Mouse (Mus musculus): ENCODE results near the gene Cldn20.

Gene Cldn20

GRCm38 (mm10) chr17:3532254-3532653, at the start of gene Cldn20:
TSS of gene Cldn20 (plus strand) at chr17:3532554.
- in situ Hi-C loops (cut with MboI, MseI) = no loop called here

- in situ Hi-C loops (cut with MboI, MseI) = no loop called here
Measured at GRCm38 (mm10) chr17:3483091-3483490, 49.3 kb upstream of the Cldn20 start.

DNA sequence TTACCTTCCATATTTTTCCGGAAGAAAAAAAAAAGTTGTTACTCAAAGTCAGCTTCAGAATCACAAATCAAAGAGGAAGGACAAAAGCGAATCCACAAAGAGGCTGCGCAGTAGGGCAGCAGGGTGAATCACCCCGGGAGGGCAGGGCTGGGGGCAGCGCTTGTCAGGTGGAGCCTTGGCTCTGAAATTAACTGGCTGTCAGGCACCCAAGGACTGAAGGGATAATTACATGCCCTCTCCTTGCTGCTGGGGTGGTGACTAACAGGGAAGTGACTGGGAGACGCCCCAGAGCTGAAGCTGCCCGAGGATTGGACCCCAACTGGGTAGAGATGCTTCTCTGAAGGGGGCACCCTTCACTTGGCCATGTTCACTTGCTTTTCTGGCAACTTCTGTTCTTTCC, 46.5 kb upstream of the Cldn20 start:
- in situ Hi-C loops (cut with MboI, MseI) = no loop called here

DNA sequence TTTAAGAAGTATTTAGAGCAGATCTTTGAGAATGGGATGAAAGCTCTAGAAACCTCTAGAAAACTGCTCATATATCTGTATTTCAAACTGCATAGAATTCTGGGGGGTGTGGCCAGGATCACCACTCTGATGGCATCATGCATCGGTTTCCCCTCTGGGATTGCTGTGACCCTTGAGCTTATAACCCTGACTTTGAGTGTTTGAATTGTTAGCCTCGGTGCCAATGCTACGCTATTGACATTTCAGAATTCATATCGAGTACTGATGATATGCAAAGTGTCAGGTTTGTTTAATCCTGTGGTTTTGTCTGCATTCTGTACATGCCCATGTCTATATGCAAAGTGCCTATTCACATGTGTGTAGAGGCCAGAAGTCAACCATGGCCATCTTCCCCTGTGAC, 45.1 kb upstream of the Cldn20 start:
- in situ Hi-C loops (cut with MboI, MseI) = no loop called here

GRCm38 (mm10) chr17:3487721-3488601, 44.4 kb upstream of the Cldn20 start:
- in situ Hi-C loops (cut with MboI, MseI) = no loop called here

GRCm38 (mm10) chr17:3490216-3490895, 42.0 kb upstream of the Cldn20 start:
- in situ Hi-C loops (cut with MboI, MseI) = no loop called here

- in situ Hi-C loops (cut with MboI, MseI) = no loop called here
Measured at GRCm38 (mm10) chr17:3491065-3491464, 41.3 kb upstream of the Cldn20 start.

GRCm38 (mm10) chr17:3491667-3492066, 40.7 kb upstream of the Cldn20 start:
- in situ Hi-C loops (cut with MboI, MseI) = no loop called here

- in situ Hi-C loops (cut with MboI, MseI) = no loop called here
Measured at GRCm38 (mm10) chr17:3495576-3495975, 36.8 kb upstream of the Cldn20 start.

DNA sequence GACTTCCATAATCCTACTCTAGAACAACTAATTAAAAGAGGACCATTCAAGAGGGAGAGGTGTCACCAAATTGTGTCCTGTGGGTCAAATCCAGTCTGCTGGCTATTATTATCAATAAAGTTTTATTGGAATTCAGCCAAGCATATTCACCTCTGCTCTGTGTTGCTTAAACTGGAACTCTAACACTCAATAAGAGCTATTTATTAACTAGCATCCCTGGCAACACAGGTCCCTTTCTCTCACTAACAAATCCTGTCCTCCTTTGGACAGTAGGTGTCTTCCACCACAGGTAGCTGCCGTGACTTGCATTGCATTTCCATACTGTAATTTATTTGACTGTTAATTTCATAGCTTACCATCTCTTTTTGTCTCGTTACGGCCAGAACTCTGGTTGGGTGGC, 36.3 kb upstream of the Cldn20 start:
- in situ Hi-C loops (cut with MboI, MseI) = no loop called here

DNA sequence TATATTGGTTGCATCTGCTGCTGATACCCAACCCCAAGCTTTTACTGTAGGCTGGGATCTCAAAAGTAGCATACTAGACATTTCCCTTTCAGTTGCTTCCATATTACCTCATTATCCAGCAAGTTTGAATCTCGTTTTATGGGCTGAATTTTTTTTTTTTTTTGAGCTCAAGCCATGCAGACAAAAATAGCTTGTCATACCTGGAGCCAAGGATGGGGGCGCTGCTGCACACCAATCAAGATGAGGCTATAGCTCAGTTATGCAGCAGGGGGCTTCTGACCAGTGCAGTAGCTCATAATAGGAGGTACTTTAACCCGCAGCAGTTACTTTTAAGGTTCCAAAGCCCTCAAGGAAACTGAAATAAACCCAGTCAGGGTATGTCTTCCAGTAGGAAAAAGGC, 34.3 kb upstream of the Cldn20 start:
- in situ Hi-C loops (cut with MboI, MseI) = no loop called here

DNA sequence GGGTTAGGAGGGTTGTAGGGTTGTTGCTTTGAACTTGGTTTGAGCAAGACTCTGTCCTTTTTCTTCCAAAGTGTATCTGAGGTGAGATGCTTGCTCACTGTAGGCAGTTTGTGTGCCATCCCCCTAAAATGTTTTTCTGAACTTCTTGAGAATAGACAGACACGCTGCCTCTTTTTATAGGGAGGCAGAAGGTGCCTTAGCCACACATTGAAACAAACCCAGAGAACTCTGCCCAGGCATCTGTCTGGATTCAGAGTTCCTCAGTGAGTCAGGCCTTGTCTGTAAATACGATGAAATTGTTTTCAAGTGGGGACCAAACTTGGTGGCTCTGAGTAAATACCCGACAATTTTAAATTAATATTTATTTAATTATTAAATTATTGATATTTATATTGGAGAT, 33.8 kb upstream of the Cldn20 start:
- in situ Hi-C loops (cut with MboI, MseI) = no loop called here

DNA sequence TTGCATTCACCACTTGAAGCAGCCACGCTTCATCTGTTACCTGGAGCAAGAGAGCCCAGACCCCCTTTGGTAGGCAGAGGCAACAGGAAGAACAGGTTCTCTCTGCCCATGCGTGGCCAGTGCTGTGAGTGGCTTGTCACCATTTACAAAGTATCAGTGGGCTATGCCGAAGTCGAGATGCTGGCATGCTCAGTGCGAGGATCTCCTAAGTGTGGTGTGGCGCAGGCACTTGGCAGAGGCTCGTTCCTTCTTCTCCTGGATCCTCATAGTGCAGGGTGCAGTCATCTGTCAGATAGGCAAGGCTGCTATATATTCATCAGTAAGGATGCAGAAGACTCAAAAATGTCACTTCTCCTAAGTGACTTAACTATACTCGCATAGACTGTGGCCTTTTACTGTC, 32.9 kb upstream of the Cldn20 start:
- in situ Hi-C loops (cut with MboI, MseI) = no loop called here

- in situ Hi-C loops (cut with MboI, MseI) = no loop called here
Measured at GRCm38 (mm10) chr17:3500076-3500475, 32.3 kb upstream of the Cldn20 start.

GRCm38 (mm10) chr17:3500936-3501335, 31.4 kb upstream of the Cldn20 start:
- in situ Hi-C loops (cut with MboI, MseI) = no loop called here

GRCm38 (mm10) chr17:3505711-3506110, 26.6 kb upstream of the Cldn20 start:
- in situ Hi-C loops (cut with MboI, MseI) = no loop called here

DNA sequence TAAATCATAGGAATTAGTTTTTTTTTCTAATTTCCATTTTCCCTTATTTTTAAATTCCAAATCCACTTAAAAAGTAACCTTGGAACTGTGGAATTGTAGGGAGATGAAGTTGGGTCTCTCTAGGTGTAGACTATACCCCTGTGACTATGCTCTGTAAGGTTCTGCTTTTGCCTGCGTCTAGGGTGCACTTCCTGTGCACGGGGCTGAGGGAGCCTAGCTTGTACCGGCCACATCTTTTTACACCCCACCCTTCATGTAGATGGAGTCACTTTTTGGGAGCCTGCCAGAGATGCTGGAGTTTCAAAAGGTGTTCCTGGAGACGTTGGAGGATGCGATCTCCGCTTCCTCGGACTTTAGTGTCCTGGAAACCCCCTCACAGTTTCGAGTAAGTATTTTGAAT, 25.8 kb upstream of the Cldn20 start:
- in situ Hi-C loops (cut with MboI, MseI) = no loop called here

- in situ Hi-C loops (cut with MboI, MseI) = no loop called here
Measured at GRCm38 (mm10) chr17:3509841-3510240, 22.5 kb upstream of the Cldn20 start.

DNA sequence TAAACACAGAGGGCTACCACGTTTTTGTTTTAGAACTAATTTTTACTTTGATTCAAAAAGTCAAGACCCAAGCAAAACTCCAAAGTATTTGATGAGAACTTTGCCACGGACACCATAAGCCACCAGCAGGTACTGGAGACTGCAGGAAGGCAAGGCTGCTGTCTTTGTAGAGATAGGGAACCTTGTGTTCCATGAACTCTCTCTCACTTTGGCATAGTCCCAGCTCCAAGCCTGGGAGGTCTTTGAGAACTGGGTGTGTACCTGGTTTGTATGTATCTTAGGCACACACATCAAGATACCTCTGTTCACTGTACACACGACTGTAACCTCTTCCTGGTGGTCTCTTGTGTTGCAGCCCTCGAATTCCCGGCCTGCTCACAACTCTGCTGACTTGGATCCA, 18.0 kb upstream of the Cldn20 start:
- in situ Hi-C loops (cut with MboI, MseI) = no loop called here

DNA sequence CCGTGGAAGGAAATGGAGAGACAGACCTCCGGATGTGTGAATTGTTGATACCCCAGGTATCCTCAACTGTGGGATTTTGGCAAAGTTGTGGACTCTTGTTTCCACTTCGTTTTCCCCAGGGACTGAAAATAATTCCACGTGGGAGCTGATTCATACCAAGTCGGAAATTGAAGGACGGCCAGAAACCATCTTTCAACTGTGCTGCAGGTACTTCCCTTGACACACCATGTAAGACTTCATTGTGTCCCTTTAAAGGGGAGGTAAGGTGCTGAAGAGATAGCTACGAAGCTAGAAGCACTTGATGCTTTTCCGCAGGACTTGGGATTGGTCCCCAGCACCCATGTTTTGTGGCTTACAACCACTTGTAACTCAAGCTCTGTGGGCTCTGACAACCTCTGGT, 16.5 kb upstream of the Cldn20 start:
- in situ Hi-C loops (cut with MboI, MseI) = no loop called here

DNA sequence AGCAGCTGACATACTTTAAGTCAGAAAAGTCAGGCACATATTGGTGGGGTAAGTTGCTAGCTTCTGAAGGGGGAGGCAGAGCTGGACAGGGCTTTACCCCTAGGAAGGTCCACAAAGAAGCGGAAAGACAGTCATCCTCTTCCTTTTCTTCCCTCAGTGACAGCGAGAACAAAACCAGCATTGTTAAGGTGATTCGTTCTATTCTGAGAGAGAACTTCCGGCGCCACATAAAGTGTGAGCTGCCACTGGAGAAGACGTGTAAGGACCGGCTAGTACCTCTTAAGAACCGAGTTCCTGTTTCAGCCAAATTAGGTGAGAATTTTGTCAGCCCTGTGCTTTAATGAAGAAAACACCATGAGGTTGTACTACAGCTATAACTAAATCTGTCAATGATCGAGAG, 15.9 kb upstream of the Cldn20 start:
- in situ Hi-C loops (cut with MboI, MseI) = no loop called here

DNA sequence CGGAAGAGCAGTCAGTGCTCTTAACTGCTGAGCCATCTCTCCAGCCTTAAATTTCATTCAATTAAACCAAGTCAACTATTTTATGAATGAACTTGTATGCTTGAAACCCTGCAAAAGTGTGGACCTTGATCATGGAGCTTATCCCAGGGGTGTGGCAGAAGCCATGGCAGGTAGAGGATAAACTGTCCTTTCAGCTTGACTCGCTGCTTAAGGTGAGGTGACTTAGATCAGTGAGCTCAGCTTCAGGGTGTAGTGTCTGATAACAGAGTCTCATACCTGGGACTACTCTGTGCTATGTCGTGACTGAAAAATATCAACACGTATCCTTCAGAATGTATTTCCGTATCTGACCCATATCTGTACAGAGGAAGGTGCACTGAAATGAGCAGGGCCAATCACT, 12.0 kb upstream of the Cldn20 start:
- in situ Hi-C loops (cut with MboI, MseI) = no loop called here

GRCm38 (mm10) chr17:3527841-3528471, 4.4 kb upstream of the Cldn20 start:
- in situ Hi-C loops (cut with MboI, MseI) = no loop called here
